Mouse (Mus musculus) ES-E14 (cell line): ENCODE data around the gene Pnma1.

ENCODE experiments used
- CHD2 ChIP-seq: IDR thresholded peaks from 2 replicates; pipeline ENCODE4 v1.6.1; 2014; ENCODE audit warnings: mild to moderate bottlenecking, low read depth, low read length, inconsistent platforms
- HCFC1 ChIP-seq: IDR thresholded peaks from 2 replicates; pipeline ENCODE4 v1.6.1; 2012; ENCODE audit warnings: low read length, inconsistent platforms, borderline replicate concordance; ENCODE audit not compliant: insufficient read depth
- ZC3H11A ChIP-seq: IDR thresholded peaks from 2 replicates; pipeline ENCODE4 v1.6.1; 2012; ENCODE audit warnings: low read depth, mild to moderate bottlenecking, inconsistent platforms, low read length, borderline replicate concordance
- ZNF384 ChIP-seq: IDR thresholded peaks from 2 replicates; pipeline ENCODE4 v1.6.1; 2012; ENCODE audit warnings: low read depth, low read length, inconsistent platforms

DNA sequence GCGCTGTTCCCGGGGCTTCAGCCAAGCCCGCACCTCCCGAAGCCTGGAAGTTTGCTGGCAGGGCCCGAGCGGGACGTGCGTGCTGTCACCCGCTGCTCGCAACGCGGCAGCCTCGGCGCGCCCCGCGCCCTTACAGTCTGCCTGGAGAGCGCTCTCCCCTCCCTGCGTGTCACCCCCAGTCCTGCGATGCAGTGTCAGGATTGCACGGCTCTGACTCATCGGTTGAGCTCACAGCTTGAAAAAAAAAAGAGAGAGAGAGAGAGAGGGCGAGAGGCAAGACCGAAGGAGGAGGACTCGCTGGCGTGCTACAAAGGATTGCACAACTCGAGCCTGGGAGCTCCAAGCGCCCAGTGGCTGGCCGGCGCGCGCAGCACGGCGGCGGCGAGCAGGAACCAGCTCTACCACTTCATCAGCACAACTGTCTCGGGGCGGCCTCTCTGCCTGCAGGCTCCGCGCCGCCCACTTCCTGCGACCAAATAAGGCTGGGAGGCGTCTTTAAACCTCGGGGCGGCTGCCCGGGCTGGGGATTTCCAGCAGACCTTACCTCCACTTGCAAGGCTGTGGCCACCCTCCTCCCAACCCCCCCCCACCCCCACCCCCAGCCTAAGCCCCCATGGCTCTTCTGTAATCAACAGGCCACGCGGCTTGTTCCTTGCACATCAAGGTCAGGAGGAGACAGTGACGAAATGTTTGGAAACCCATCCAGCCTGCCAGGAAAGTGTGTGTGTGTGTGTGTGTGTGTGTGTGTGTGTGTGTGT is 45.5 kb upstream of the Pnma1 start:
- no peak for TF ChIP-seq ZC3H11A
- no peak for TF ChIP-seq CHD2
- TF ChIP-seq HCFC1, result peak; percentile 26; the same call in 1 of the 2 replicates
- peak; percentile 81 for TF ChIP-seq ZNF384
